Mouse (Mus musculus) kidney, postnatal 4 days (tissue): ENCODE measurements at regions not wholly inside any gene's neighbourhood (a gene's known extent, or its start where the extent isn't known, plus 50 kb on each side); places are given as distances from the start of the nearest gene placed in this dataset.

Source experiments
- DNase-seq, 2 experiments: peaks; one replicate each; pipeline ENCODE4 v3.0.0; 2021; ENCODE audit warnings: mixed read lengths in 2 of 2

DNA sequence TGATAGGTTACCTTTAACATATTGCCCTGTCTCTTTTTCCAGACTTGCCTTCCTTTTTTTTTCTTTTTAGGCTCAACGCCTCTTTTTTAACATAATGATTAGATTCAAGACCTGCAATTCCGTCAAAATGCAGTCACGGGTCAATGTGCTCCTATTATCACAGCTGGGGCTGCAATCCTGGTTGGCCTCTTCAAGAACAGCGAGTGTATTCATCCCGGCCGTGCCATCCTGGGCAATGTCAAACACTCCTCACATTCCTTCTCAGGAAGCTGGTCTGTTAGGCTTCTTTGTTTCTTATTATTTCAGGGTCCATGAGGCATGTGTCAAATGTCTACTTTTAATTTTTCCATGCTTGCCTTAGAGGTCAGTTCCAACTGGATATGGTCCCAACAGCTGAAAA, 413.5 kb upstream of the Frg1 start:
- peak in 1 of 2 experiments; percentile 11 for DNase-seq

DNA sequence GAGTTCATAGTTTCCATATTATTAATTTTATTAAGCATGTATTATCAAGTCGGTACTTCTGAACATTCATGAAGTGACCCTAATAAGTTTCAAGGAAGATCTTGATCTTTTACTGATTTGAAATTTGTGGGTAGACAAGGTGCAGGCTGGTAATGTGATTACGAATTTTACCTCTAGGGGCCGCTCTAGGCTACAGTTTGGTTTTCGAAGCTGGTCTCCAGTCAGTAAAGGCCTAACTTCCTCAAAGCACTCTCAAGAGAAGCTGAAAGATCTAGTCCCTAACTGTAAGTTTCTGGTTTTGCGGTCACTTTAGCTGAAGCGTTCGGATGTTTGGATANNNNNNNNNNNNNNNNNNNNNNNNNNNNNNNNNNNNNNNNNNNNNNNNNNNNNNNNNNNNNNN, 408.1 kb upstream of the Frg1 start:
- peak; percentile 66 to 67 for DNase-seq

DNA sequence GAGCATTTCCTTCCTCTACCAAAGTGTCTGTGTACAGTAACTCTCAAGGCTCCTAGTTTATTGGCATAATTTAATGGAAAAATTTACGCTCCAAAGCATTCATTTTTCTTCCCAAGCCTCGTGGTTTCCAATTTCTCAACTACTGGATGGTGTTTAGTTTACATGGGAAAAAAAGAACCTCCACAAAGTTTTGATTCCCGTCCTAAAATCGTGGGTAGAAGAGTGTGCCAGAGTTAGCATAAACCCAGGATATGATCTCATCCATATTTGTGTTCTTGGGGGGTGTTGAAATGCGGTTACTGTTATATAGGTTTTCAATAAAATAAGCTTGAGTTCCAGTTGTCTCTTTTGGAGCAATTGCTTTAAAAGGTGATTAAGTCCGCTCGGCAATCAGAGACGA, 406.2 kb upstream of the Frg1 start:
- no peak for DNase-seq

DNA sequence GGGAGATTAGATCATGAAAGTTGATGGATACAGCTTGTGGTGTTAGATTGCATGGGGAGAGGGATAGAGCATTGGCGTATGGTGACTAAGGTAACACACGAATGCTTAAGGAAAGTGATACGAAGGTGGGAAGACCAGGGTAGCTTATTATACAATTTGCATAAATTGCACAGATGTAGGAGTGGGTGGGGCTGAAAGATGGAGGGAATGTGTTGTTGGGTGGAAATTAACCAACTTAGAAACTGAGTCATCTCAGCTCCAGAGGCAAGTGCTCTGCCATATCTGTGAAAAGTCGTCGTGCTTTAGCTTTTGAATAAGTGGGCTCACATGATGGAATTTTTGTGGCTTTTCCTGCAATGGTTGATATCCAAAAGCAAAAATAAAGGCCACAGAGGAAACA, 404.8 kb upstream of the Frg1 start:
- DNase-seq, result no peak

DNA sequence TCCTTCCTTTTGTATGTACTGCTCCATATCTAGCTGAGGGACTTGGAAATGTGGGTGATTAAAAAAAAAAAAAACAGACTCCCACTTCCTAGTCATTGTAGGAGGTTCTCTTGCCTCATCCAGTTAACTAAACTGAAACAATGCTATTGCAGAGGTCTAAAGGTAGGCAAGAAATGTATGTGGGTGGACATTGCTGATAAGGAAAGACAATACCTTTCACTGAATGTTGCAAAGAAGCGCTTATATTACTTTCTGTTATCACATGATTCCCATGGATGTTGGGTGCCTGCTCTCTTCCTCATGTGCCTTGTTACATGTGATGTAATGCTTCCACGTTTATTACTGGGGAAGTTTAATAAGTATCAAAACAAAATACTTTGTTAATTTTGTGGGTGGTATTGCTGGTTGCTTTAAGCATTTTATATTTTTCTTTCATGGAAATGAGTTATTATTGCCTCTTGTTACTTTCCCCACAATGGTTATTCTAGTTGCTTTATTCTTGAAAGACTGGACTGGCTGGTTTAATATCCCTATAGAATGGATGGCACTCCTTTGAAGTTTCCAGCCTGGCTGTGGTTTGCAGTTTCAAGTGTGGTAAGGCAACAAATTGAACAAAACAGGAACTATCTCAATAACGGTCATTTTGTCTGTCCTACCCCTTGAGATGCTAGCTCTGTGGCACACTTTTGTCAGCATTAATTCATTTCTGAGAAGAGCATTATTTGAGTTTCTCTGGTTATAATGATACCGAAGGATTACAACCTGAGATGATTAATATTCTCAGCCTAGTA, 403.9 kb upstream of the Frg1 start:
- no peak for DNase-seq

DNA sequence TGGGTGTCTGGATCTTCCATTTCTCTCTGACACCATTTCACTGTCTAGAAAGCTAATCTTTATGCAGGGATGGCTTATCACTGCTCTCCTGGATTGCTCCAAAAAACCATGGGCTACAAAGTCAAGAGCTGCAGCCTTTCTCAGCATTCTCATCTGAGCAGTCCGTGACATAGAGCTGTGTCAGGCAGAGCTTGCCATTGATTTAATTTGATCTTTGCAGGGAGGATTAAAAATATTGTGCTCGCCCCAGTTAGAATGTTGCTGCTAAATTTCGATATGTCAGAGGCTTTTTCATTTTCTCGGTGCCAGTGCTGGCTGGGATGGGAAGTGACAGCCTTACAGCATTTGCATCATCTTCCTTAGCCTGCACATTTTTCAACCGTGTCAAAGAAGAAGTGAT, 401.7 kb upstream of the Frg1 start:
- no peak for DNase-seq

DNA sequence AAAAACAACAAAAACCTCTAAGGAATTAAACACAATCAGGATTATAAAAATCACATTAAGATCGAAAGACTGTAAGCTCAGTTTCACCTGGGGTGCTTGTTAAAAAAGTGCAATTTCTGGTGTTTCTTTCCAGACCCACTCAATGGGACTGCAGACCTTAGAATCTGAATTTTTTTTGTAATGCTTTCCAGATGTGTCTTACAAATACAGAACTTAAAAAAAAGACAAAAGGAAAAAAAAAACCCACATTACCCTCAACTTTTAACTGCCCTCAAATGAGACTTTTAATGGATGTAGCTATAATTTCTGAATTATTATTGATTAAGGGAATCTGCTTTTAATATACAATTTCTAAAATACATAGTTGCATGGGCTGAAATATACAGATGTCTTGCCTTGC, 401.2 kb upstream of the Frg1 start:
- DNase-seq, result no peak

DNA sequence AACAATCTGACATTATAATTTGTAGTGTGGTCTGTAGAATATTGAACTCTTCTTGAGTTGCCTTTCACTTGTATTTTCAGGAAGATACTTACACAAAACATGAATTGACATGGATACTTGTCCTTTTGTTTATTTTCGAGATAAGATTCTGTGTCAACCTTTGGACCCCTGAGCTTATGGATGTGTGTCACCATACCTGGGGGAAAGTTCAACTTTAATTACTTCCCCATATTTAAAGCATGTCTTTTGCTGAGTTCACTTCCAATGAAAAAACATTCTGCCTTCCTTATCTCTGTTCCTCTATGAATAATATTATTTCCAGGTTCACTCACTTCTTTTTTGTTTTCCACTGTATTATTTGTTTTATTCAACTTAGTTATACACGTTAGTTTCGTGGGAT, 398.4 kb upstream of the Frg1 start:
- no peak for DNase-seq

DNA sequence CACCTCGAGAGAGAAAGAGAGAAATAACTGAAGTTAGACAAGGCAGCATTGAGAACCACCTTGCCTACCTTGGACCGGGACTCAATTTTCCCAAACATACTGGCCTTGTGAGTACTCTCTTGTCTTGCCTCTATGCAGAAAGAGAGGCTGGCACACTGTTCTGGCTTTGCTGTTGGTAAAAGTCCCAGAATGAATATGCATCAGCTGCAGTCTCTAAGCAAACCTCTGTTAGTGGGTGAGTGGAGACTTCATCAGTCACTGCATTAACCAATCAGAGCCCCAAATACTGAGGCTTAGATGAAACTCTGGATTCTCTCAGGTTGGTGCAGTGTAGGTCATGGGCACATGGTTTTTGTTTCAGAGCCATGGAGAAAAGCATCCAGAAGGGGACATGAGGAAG, 378.8 kb upstream of the Frg1 start:
- no peak for DNase-seq

DNA sequence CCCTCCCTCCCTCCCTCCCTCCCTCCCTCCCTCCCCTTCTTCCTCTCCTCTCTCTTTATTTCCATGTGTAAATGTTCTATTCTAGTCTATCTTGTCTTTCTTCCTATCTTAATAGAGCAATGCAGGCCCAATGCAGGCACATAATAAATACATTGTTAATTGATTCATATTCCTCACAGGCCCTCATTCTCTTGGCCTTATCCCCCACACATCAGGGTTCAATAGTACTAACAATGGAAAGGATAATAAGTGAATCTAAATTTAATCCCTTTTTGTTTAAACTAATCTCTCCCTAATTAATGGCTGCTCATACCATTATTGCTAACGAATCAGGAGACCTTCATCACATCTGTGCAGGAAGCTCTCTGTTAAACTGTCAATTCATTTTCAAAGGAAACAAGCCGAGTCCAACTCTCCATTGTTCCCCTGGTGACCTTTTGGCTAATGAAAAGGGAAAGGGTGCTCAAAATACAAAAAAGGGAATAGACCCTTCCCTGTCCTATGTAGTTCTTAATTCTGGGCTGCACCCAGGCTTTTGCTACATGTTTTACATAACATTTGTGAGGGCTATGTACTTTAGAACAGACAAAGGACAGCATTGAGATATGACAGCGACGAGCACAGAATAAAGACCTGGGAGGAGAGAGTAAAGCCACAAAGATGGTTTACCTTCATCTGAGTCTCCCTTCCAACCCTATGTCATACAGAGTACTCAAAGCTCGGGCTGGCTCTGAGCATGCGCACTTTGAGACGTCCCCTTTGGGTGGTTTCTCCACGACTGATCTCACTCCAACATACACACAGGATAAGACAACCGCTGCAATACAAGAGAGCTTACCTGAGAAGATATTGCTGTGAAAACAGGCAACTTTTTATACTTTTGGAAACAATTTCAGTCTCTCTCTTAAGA, 370.3 kb upstream of the Frg1 start:
- DNase-seq, result no peak

DNA sequence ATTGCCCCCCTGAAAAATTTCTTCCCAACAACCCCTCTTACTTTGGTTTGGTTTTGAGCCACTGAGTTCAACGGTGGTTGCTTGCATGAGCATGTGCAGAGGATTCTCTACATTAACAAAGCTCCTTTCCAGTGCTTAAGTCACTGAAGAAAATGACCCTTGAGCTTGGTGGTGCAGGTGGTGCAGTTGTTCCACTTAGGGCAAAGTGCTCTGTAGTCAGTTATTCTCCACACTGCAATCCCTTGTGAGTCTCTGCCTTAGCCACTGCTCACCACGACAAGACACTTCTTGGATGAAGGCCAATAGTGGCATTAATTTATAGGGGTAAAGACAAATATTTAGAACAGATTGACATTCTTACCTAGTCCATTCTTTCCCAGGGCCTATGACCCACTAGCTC, 369.1 kb upstream of the Frg1 start:
- DNase-seq, result no peak

DNA sequence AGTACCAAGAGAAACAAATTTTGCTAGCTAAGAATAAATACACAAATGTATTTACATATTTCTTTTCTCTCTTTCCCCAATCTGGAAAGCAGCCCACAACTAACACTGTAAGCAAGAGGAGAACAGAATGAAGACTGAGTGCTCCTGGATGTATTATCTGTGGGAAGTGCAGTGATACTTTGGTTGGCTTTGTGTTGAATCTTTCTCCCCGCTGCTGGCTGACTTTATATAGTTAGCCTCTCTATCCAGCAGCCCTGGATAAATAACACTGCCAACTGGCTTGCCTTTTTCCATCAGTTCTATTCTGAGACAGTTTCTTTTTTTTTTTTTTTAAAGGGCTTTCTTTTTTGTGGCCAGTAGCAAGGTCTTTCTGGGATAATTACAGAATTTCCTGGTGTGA, 366.0 kb upstream of the Frg1 start:
- no peak for DNase-seq

DNA sequence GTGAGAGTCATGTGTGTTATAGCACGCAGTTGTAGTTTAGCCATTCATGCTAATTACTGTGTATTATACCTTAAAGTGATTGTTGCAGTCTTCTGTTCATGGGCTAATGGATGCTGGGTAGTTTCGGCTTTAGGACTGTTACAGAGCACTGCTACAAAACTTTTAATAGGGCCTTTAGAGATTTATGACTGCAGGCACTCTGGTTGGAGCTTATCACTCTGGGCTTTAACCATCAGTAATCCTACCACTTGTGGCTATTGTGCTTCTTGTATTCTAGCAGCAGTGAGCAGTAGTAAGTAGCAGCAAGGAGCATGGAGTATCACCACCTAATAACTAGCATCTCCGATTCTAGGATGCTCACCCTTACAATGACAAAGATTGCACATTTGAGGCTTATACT, 362.6 kb upstream of the Frg1 start:
- DNase-seq, result no peak

DNA sequence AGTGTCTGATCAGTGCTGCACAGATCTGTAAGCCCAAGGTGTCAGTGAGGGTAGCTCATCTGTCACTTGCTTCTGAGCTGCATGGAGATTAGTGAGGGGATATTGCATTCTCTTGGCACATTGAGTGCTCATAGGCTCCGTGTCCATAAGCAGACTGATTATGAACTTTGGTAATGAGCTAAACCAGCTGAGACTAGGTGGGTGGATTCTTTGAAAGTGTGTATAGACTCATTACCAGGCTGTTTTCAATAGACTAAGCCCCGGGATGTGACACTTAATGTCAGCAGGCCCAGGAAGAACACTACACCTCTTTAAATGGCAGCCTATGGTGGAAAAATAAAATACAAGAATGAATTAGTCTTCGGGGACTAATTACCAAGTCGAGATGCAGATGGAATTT, 354.9 kb upstream of the Frg1 start:
- DNase-seq, result no peak

DNA sequence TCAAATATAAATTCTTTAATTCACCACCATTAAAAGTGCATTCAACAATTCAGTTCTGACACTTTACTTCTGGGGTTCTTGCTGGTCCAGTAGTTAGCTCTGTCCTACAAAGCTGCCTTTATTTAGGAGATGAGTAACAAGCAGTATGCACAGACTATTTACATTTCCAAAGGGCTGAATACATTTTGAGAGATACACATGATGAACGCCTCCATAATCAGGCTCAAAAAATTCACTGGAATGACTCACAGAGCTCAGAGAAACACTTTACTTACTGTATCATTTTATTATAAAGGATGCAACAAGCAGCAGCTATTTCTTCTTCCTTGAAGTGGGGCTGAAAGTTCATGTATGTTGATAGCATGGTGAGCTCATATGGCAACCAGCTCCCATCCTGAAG, 336.6 kb upstream of the Frg1 start:
- no peak for DNase-seq

DNA sequence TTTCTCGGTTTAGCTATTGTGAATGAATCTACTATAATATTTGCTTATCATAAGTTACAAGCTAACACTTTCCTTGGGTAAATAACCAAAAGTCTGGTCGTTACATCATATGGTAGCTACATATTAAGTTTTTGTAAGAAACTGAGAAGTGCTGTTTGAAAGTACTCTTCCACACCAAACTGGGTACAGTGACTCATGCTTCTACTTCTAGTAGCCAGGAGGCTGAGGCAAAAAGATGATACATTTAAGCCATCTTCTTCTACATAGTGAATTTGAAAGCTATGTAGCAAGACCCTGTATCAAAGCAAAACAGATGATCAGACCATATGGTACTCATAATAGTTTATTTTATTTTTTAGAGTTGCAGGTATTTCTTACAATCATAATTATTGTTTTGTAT, 335.8 kb upstream of the Frg1 start:
- DNase-seq, result no peak

DNA sequence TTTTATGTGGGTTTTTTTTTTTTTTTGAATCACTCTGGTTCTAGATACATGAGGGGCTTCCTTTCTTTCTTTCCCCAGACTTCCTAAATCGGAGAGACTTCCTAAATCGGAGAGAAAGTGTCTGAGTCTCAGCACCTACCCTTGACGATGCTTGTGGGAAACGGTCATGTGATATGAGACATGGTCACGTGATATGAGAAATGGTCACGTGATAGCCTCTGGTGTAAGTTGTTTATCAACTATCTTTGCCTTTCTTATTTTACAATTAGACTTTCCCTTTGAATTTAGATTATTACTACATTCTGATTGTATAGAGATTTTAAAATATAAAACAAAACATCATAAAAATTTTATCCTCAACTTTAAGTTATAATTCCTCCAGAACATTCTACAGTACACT, 330.1 kb upstream of the Frg1 start:
- no peak for DNase-seq

DNA sequence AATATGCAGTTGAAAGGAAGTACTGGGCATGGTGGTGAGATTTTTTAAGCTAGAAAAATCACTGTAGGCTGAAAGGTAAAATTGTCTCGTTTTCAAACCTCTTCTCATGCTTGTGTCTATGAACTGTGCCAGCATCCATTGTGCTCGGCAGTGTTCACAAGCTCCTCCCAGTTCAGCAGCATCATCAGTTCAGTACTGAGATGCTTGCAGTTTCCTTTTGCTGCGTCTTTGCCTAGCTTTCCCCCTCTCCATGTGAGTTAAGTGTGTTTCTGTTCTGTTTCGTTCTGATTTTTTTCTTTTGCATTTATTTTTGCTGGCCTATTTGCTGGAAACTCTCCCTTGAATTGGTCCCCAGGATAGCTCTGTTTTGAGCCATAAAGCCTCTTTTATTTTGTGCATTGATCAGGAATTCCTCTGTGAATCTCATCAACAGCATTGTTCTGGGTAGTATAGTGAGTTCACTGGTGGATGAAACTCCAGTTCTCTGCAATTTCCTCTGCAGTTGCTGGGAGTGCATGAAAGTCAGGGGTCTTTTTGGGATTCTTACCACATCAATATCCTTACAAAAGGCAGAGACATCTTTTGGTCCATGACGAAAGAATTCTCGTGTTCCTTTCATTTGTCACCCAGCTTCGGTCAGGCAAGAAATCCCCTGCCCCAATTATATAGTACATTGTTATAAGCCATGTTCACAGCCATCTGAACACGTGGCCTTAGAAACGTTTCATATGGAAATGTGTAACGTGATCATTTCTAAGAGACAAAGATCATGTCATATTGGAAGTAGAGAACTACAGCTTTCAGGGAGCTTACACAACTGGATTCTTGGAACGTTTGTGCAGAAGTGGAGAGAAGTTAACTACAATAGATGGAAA, 326.2 kb upstream of the Frg1 start:
- no peak for DNase-seq

DNA sequence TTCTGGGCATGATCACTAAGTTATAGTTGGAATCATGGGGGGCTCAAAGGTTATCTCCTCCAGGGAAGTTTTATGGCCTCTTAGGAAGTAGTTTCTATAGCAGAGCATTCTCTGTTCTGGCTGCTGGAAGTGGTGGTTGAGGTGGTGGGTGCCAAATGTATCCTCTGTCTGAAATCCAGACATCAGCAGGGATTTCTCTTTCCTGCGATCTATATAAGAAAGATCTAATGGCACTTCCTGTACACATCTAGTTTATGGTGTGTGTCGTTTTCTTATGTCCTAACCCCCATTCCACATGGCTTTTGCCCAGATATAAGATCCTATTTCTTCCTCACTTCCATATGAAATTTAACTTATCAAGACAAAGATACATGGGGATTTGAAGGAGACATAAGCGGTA, 300.1 kb upstream of the Frg1 start:
- no peak for DNase-seq

DNA sequence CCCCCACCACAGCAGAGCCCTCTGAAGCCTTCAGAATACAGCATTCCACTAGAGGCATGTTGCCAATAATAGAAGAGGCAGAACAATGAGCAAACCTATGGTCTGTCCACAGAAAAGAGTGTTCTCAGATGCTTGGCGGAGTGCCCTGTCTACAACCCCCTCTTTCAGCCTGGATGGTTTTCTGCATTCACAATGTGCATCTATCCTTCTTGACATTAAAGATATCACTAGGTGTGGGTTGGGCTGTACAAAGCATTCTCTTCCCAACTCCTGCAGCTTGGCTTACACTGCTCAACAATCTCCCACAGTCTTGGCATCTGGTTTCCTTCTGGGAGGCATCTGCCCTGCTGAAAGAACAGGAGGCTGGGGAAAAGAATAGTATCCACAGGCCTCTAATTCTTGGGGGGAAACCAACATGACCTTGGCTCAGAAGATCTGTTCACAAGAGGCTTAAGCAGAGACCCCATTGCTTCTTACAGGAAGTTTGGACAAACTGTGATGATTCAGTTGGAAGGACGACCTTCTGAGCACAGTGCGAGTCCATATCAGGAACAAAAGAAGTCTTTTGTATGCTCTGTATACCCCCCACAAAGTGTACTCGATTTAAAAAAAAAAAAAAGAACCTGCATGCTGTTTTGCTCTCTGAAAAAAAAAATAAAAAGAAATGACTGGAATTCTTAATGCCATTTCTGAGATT, 296.9 kb upstream of the Frg1 start:
- no peak for DNase-seq

DNA sequence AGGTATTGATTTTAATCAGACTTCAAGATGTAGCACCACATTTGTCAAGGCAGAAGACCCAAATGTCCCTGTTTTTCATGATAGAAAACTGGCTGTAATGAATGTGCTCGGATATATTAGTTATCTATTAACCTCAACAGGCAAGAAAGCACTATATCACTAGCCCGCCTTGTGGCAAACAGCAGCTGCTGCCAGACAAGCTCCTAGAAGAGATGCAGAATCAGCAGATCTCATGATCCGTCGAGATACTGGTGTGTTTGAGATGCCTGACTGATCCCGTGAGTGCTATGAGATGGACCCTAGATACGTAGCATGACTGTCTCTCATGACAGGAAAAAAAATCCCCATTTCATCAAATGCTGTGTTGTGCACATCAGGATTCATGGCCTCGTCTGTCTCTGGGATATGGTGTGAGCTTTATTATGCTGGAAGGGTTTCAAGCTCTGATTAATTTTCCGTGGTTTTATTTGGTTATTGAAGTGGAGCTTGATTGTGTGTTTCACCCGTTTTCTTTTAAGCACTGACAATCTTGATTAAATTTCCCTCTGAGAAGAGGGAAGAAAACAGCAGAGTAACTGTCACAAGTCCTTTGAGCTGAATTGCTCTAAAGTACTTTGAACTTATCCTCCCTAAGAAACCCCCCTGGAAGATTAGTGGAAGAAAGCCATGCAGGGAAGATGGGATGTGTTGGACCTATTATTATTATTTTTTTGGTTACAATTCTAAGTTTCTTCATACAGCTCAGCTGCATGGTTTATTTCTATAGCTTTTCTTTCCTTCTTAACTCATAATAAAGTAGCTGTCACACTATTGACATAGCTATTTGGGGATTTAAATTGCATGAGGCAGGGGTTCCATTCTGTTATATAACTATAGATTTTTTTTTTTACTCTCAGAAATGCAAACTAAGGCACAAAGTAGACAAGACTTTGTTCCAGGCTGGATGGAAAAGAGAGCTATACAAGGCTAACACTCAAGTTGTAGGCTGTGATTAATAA, 287.4 kb upstream of the Frg1 start:
- DNase-seq, result peak; percentile 2 to 6
